Mouse (Mus musculus): ENCODE data around the gene Mrpl58. TPM values are rescaled to one million over a fixed set of nuclear protein-coding genes. Genes with fewer than 3 reads are reported as not detected.
"Not testable (repeated sequence)": the region's sequence is repeated elsewhere in the genome, so short reads cannot be mapped to it uniquely, and the experiment has no call there.

The Mrpl58 gene
- total RNA-seq, 2 experiments from 2014 or later, result 147 to 162 TPM

DNA sequence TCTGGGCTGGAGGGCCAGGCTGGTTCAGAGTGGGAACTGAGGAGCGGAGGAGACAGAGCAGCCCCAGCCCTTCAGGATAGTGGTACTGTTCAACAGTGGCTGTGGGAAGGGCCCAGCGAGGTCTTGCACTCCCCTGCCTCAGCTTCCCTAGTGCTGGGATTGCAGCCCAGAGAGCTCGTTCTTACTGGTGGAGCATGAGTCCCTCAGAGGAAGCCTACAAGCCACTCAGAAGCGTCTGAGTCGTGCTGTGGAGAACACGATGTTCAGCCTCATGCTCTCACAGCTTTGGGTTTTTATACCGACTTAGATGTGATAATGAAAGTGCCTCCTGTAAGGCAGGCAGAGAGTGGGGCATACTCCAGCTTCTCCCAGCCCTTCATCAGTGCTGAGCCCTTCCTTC lies 21.1 kb downstream of the Mrpl58 start:
- no peak for DNase-seq

GRCm38 (mm10) chr11:115425671-115426070 lies 22.1 kb downstream of the Mrpl58 start:
- no peak for DNase-seq

GRCm38 (mm10) chr11:115427482-115428331 lies 24.2 kb downstream of the Mrpl58 start:
- DNase-seq, result peak; percentile 77 to 81

DNA sequence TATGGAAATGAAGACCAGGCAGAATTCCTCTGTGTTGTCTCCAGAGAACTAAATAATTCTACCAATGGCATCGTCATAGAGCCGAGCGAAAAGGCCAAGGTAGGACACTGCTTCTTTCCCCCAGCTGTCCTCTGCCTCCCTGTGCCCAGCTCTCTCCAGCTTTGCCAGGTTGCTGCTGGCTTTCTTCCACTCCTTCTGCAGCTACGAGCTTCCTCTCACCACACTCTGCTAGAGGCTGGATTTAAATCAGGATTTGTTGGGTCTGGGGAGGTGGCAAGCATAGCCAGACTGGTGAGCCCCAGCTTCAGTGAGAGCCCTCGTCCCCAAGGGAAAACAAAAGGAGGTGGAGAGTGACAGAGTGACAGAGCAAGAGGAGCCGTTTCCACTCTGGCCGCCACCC lies 25.8 kb downstream of the Mrpl58 start:
- DNase-seq, result no peak

DNA sequence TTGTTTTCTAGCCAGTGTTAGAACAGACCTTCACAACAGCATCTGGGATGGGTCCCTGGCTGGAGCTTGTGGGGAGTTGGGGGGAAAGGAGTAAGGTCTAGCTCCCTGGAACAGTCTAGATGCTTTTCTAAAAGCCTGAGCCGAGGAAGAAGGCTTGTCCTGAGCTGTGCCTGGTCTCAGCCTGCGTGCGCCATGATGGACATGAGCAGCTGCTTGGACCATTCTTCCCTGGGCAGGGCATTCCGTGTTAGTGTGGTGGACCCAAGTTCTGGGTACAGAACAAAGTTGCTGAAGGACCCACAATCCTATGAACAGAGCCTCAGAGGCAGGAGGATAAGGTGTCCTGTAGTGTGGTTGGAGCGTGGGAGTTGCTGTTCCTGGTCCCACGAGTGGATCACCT lies 27.0 kb downstream of the Mrpl58 start:
- DNase-seq, result no peak

DNA sequence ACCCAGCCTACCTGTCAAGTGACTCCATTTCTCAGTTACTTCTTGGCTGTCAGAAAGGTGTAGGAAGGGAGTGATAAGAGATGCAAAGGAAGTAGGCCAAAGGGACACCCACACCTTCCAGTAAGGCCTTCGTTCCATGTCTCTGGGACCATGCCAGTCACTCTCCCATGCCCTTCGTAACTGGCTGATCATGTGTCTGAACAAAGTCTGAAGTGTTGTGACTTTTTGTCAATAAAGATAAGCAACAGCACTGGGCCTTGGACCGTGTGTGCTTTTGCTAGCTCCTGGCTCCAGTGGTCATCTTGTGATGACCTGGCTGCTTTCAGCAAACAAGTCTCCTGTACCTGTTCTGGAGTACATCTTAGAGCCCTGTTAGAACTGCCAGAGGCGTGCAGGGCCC lies 29.3 kb downstream of the Mrpl58 start:
- no peak for DNase-seq

- DNase-seq, result no peak
Measured at GRCm38 (mm10) chr11:115433342-115433741, 29.8 kb downstream of the Mrpl58 start.

GRCm38 (mm10) chr11:115435596-115436337 lies 32.2 kb downstream of the Mrpl58 start:
- DNase-seq, result no peak

GRCm38 (mm10) chr11:115437571-115438122 lies 34.1 kb downstream of the Mrpl58 start:
- no peak for DNase-seq

GRCm38 (mm10) chr11:115439326-115439725 lies 35.8 kb downstream of the Mrpl58 start:
- DNase-seq, result peak in 1 of 2 experiments; percentile 29

DNA sequence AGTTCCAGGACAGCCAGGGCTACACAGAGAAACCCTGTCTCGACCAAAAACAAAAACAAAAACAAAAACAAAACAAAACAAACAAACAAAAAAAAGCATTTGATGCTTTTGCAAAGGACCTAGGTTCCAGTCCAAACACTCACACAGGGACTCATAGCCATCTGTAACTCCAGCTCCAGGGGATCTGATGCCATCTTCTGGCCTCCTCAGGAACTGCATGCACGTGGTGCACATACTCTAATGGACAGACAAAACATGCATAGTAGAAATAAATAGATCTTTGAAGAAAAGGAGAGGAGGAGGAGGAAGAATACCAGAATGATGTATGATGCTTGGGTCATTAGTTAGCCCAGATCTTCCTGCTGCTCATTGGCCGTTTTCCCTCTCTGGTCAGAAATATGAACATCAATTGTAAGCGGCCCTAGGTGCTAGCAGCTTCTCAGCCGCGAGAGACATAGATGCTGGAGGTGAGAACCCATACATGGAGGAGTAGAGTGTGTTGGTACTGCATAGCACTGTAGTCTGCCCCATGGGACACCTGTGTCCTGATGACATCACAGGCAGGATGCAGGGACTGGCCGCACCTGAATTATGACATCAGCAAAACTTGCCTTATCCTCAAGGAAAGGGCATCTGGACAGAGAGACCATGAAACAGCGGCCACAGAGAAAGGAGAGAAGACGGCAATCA lies 36.5 kb downstream of the Mrpl58 start, which contains the start of gene Trim80:
TSS of gene Trim80 (plus strand) at position 640 of the 690 bp plus-strand sequence.
- no peak for DNase-seq

DNA sequence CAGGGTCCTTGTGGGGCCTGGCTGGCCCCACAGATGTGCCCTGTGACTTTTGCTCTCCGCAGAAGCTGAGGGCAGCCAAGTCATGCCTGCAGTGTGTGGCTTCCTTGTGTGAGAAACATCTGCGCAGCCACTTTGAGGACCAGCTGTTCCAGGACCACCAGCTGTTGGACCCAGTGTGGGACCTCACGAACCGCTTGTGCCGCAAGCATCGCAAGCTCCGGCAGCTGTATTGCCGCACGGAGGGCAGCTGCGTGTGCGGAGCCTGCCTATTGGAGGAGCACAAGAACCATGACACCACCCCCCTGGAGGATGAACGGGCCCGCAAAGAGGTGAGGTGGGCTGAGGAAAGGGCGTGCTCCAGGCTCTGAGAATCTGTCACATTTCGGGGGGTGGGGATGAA lies 37.9 kb downstream of the Mrpl58 start:
- no peak for DNase-seq

- DNase-seq, result peak; percentile 73 to 74
Measured at GRCm38 (mm10) chr11:115446906-115447305, 43.4 kb downstream of the Mrpl58 start.

GRCm38 (mm10) chr11:115447321-115447885 lies 43.9 kb downstream of the Mrpl58 start:
- DNase-seq, result no peak

GRCm38 (mm10) chr11:115448075-115448474 lies 44.5 kb downstream of the Mrpl58 start:
- no peak for DNase-seq

DNA sequence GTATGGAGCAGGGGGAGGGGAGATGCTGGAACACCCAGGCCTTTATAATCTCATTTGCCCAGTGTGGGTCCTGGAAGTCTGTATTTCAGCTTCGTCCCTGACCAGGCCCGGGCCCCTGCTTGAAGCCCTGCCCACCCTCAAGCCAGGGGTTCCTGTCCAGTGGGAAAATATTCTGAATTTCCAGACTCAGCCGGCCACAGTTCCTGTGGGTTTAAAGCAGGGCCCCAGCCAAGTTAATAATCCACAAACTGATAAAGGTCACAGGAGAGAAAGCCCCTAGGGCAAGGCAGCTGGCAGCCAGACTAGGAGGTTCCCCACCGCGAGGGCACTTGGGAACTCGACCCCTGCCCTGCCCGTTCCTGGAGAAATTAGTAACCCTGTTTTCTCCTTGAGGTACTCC lies 45.4 kb downstream of the Mrpl58 start:
- no peak for DNase-seq

- DNase-seq, result peak; percentile 47
Measured at GRCm38 (mm10) chr11:115450176-115450575, 46.6 kb downstream of the Mrpl58 start.

DNA sequence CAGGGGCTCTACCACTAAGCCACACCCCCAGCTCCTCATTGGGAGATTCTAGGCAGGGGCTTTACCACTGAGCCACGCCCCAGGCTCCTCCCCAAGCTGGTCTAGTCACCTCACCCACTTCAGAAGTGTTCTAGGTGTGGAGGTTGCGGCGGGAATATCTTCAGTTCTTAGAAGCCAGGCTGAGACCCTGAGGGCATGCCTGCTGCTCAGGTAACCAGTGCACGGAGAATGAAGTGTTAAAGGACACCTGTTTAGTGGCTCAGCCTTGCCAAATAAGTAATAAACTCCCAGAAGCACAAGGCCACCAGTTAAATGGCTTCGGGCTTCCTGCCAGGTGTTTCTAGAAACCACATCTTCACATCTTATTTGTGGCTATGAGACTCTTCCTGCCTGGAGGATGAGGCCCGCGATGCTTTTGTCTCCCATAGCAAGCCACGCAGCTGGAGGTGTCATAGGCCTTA lies 48.3 kb downstream of the Mrpl58 start:
- DNase-seq, result no peak

GRCm38 (mm10) chr11:115452281-115452860 lies 48.8 kb downstream of the Mrpl58 start:
- no peak for DNase-seq

- DNase-seq, result no peak
Measured at GRCm38 (mm10) chr11:115453306-115453705, 49.8 kb downstream of the Mrpl58 start.

GRCm38 (mm10) chr11:115454822-115455221 lies 51.3 kb downstream of the Mrpl58 start:
- not testable (repeated sequence) for DNase-seq
